Mouse (Mus musculus): Measurements from ENCODE around the gene Thap11.
"Not testable (repeated sequence)": the region's sequence is repeated elsewhere in the genome, so short reads cannot be mapped to it uniquely, and the experiment has no call there.

The Thap11 gene

DNA sequence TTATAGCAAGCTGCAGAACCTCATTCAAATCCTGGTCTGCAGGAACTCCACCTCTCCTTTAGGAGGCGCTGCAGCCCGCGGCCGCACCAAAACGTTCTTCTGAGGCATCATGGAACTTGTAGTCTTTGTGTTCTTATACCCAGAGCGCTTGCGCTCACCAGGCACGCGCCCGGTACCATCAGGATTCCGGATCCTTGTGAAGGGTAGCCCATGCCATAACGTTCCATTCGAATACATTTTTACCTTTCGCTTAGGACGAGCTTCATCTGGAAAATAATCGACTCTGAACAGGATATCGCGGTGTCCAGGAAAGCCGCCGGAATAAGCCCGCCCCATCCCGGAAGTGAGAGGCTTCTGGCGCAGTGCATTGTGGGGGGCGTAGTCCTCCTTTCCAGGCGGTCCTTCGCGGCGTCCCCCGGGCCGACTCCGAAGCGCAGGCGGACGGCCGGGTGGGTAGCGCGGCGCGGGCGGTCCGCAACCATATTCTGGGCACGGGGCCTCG, at the start of gene Thap11:
Gene Thap11 (plus strand): TSS at position 418 of the 502 bp plus-strand sequence.
- peak; percentile 97 for DNase-seq (ENCODE audit: low read depth)

DNA sequence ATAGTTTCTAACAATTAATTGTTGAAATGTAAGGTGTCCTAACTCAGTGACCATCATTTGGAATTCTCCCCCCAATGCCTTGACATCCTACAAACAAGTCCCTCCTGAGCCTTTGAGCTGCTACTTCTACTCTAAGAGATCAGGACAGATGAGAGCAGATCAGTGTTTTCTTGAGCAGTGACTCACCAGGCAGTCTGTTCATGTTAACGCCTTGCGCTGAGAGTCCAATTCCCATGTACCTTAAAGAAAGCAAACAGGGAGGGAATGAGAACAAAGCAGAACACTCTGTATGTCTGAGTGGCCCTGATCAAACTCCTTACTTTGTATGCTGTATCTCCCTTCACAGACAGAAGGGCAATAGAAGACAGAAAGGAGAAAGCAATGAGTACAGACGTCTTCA, 49.6 kb upstream of the Thap11 start:
- DNase-seq (ENCODE audit: low read depth): no peak

DNA sequence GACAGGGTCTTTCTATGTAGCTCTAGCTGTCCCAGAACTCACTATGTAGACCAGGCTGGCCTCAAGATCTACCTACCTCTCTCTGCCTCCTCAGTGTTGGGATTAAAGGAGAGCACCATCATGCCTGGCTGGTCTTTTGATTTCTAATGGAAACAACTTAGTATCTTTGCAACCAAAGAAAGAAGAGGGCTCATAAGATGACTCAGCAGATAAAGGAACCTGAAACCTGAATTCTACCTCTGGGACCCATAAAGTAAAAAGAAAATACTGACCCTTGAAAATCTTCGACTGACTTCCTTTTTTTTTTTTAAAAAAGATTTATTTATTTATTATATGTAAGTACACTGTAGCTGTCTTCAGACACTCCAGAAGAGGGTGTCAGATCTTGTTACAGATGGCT, 49.0 kb upstream of the Thap11 start:
- DNase-seq (ENCODE audit: low read depth): no peak

DNA sequence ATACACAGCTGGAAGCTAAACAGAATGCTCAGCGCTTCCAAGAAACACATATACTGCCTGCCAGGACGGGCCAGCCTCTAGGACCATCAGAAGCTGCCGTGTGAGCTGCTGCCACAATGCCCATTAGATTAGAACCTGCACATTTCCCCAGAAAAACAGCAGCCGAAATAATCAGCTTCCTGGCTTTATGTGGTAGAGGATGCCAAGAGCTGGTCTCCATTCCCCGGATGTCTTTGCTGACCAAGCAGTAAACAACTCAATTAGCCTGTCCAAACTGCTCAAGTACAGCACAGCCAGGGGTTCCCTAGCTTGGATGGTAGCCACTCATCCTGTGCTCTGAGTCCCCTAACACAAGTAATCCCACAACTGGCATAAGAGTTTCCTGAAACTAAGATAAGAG, 47.2 kb upstream of the Thap11 start:
- DNase-seq (ENCODE audit: low read depth): no peak

DNA sequence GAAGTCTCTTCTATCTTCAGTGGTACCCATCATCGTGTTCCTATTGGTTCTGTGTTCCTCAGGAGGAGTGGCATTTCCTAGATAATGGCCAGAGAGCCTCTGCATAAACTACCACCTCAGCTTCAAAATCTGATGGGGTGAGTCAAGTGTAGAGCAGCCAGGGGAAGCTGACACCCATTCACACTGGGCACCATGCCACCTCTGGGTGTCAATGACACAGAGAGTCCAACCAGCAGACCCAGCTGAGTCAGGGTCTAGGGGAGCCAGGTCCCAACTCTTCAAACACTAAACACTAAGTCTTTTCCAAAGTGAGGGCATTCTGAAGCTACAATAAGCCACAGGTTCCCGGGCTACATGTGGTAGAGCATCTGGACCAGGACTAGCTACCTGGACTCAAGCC, 46.5 kb upstream of the Thap11 start:
- DNase-seq (ENCODE audit: low read depth): no peak

DNA sequence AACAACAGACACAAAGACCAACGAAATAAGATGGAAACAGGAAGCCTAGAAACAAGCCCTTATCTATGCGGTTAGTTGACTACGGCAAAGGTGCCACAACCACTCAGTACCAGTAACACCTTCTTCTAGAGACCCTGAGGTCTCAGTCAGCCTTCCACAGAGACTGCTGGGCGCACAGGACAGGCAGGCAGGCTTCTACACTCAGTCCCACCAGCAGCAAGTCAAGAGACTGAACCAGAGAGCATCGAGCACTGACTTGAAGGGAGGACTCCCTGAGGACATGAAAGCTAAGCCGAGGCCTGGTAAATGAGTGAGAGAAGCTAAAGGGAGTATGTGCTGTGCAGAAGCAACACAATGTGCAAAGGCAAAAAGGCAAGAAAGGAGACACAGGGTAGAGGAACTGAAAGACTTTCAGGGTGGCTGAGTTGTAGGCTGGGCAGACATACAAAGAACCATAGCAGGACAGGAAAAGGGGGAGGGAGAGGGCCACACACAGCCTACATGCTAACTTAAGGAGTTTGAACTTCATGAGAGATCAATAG, 44.6 kb upstream of the Thap11 start:
- DNase-seq (ENCODE audit: low read depth): peak; percentile 76

DNA sequence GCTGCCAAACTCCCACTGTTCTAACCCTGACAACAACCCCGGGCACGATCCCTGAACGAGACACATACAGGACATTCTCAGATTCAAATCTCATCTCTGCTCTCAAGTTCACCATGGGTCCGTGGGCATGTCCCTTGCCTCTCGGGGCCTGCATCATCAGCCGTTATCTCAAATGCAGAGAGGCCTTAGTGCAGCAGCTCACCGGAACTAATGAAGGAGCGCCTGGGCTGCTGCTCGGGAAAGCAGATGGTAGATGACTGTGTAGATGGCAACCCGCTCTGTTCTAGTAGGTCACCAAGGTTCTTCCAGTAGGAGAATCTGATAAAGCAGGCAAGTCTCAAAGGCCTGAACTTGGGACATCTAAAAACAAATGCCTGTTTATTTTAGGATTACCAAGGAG, 43.9 kb upstream of the Thap11 start:
- peak; percentile 35 for DNase-seq (ENCODE audit: low read depth)

DNA sequence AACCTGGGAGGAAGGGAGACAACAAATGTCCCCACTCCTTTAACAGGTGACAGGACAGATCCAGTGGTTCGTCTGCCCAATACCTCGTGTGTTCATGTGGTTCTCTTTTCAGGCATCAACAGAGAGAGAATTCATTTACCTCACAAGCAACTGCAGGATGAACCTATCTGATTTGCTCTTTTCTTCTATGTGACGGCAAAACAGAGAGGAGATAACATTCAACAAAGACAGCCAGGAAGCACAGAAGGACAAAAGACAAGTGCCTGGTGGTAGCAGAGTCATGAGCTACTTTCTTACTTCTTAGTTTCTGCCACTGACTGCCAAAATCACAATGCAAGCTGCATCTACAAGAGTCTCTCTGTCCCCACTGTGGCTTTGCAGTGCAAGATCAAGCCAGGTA, 43.4 kb upstream of the Thap11 start:
- DNase-seq (ENCODE audit: low read depth): no peak

DNA sequence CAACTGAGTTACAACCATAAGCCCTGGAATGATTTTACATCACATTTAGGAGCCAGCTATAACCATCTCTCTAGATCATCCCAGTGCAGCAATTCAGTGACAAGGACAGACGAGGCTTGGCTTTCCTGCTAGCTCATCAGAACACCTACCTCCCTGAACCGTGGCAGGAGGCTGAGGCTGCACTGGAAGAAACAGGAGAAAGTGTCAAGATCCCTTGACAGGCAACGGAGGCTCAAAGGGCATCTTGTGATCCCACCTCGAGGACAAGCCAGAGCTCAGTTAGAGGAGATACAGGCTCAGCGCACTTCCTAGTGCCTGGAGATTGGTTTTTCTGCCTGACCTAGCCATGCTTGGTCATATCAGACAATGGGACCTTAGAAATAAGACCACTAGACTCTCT, 42.4 kb upstream of the Thap11 start:
- DNase-seq (ENCODE audit: low read depth): no peak

DNA sequence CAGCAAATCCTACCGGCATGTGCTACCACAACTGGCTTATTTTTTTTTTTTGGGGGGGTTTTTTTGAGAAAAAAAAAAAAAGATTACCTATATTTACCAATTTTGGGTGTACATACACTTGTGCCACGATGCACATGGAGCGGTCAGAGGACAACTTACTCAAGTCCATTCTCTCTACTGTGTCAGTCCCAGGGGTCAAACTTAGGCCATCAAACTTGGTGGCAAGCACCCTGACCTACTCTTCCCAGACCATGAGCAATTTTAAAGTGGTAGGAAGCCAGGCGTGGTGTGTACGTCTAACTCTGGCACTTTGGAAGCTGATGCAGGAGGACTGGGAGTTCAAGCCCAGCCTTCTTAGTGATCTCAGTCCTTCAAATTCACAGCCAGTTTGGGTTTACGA, 41.7 kb upstream of the Thap11 start:
- no peak for DNase-seq (ENCODE audit: low read depth)

DNA sequence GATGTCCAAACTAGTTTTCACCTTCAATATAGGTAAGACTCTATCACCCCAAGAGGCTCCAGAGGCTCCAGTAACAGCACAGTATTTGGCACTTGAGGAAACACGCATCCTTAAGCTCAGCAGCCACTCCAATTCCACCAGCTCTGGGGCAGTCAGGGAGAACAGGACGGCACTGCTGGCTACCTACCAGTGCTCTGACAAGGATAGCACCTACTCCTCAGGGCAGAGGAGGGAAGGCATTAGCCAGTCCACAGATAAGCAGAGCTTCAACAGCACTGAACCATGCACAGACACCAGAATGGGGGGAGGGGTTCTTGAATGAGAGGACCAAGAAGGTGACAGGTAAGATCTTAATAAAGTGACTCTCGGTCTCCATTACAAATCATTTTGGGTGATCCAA, 35.3 kb upstream of the Thap11 start:
- DNase-seq (ENCODE audit: low read depth): no peak

DNA sequence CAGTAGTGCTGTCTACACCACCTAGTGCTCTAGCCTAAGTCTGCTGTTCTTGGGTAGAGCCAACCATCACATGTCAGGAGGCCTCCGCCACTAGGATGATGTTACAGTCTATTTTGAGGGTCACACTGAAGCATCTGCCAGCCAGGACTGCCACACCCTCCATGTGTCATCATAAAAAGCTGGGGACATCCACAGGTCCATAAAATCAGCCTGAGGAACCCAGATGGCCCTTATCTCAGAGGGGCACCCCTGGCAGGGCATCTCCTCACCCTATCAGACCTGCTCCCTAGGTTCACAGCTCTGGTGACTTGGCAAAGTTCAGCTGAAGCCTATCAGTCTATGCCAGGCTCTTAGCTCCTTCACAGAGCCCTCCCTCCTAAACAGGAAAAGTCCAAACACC, 34.0 kb upstream of the Thap11 start:
- no peak for DNase-seq (ENCODE audit: low read depth)

DNA sequence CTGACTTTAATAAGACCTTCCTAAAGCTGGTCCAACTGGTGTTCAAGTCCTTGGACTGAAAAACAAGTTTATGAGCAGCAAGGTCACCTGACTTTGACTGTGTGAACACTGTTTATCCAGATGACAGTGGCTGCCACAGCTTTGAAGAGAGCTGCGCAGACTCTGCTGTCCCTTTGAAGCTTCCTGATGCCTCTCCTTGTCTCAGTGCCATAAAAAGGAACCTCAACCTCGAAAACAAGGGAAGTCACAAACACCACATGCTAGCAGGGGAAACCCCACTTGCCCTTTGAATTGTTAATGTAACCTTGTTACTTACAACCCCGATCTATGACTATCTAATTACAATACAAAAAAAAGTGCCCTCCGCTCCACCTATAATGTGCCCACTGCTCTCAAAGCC, 29.4 kb upstream of the Thap11 start:
- peak; percentile 36 for DNase-seq (ENCODE audit: low read depth)

DNA sequence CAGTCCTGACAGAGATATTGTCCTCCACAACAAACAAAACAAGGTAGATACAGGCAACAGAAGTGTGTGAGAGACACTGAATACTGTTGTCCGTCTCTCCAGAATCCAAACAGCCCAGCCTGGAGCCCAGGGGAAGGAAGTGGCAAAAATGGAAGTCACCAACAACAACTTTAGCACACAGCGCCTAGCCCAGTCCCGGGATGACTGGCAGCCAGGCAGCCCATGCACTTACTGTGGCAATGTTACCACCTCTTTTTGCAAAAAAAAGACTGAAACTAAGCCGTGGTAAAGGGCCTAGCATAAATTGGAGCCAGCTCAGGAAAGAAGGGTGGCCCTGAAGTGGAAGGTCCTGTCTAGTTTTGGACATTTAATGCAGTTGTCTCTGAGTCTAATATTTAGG, 28.6 kb upstream of the Thap11 start:
- peak; percentile 50 for DNase-seq (ENCODE audit: low read depth)

DNA sequence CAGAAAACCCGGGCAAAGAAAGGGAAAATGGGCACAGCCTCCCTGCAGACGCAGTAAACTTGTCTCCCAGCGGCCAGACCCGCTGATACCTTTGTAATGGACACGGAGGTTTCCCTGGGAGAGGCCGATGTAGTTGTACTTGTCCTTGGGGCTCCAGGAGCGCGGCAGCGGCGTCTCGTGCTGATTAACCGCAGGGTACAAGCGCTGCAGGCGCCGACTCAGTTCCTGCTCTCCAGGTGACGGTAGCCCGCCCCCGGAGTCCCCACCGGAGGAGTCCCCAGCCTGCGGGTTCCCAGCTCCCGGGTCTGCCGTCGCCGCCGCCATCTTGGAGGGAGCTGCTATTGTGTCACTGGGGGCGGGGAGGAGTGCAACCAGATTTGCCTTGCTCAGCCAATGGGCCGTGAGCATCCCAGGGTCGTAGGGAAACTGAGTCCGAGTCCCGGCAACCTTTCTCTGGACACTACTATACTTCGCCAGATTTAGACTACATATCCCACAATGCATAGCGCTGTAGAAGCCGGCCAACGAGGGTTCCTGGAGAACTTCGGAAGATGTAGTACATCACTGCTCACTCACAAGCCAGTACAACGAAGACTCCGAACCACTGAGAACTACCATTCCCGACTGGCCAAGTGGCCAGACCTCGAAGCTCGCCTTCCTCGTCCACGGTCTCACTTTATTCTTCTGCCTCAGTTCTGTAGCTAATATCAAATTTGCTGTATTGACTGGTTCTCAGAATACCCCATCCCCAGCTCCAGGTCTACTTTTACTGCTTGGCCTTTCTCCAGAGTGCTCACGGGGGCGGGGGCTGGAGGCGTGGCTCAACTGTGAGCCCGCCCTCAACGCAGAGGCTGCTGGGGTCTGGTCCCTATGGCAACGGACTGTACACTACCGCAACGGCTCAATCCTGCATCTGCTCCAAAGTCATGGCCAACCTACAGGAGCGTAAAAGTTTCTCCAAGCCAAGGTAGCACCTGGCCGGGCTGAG, 27.8 kb upstream of the Thap11 start, which contains the start of the genes Ranbp10 and Tsnaxip1:
Gene Ranbp10 (minus strand): TSS at position 490 of the 988 bp plus-strand sequence.
Gene Tsnaxip1 (plus strand): TSS at position 871 of the 988 bp plus-strand sequence.
- peak; percentile 99 for DNase-seq (ENCODE audit: low read depth)

DNA sequence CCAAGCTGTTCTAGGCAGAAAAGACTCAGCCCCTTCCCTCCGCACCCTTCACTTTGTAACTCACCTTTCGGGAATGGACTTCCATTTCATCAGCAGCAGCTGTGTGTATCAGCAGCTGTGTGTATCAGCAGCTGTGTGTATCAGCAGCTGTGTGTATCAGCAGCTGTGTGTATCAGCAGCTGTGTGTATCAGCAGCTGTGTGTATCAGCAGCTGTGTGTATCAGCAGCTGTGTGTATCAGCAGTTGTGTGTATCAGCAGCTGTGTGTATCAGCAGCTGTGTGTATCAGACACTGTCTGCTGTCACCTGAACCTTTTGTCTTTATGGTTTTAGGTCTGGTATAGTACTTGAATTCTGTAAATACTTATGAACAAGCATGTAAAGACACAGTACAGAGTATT, 21.2 kb upstream of the Thap11 start:
- not testable (repeated sequence) for DNase-seq (ENCODE audit: low read depth)

DNA sequence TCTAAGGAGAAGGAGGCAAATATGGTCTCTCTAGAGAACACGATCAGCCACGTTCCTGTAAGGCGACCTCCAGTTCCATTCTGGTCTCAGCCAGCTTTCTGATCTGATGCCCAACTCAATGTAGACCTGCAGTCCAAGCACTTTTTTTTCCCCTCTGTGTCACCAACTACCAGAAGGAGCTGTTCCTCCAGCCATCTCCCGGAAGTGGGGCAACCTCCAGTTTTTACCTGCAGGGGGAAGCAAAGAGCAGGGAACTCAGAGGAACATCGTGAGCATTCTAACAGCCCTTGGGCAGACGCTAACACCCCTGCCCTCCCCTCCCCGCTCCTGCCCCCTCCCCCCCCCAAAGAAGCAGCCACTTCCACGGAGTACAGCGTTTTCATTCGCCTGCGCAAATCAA, 19.6 kb upstream of the Thap11 start:
- peak; percentile 94 for DNase-seq (ENCODE audit: low read depth)

DNA sequence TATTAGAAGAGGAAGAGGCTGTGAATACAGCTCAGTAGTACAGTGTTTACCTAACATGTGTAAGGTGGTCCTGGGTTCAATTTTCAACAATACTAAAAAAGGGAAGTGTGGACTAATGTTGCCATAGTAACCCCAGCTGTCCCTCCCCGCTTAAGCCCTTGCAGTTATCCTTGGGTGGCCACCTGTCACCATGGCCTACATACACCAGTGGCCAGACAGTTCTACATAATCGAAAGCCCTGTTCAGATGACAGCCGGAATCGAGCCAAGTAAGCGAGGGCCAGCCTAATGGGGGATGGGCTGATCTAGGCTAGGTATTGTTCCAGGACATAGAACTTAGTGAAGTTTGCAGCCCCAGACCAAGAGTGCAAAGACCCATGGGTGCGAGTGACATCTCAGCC, 17.9 kb upstream of the Thap11 start:
- no peak for DNase-seq (ENCODE audit: low read depth)

DNA sequence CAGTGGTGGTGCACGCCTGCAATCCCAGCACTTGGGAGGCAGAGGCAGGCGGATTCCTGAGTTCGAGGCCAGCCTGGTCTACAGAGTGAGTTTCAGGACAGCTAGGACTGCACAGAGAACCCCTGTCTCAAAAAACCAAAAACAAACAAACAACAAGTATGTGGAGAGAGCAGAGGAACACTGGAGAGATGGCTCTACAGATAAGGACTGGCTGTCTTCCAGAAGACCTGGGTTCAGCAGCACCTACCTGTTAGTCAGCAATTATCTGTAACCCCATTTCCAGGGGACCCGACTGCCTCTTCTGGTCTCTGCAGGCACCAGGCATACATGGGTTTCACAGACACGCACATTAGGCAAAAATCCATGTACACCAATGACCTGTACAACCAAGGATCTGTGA, 15.7 kb upstream of the Thap11 start:
- no peak for DNase-seq (ENCODE audit: low read depth)

DNA sequence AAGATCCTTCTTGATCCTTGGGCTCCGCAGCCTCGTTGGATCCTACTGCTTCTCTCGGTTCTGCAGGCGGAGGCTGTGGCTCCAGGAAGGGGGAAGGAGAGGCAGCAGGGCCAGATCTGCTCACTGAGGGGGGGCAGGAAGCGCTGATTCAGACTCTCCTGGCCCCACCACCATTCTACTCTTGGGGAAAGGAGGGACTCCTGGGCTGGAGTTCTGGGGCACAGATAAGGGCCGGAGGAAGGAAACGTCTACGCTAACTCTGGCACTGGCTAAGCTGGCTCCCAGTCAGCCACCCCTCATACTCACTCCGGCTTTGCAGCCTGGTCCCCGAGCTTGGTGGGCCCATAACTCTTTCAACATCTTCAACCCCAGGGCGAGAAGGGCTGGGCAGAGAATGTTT, 8.3 kb upstream of the Thap11 start:
- DNase-seq (ENCODE audit: low read depth): no peak

DNA sequence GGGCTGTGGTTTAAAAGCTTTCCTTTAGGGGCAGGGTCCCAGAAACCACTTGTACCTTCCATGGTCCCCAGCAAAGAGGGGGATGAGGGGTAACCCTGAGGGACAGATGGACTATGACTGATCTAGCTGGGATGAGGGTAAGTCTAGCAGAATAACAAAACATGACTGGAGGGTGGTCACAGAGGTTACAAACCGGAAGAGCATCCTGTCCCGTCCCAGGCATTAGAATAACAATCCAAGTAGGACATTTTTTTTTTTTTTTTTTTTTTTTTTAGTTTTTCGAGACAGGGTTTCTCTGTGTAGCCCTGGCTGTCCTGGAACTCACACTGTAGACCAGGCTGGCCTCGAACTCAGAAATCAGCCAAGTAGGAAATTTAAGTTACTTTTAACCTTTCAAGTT, 4.9 kb upstream of the Thap11 start:
- no peak for DNase-seq (ENCODE audit: low read depth)

DNA sequence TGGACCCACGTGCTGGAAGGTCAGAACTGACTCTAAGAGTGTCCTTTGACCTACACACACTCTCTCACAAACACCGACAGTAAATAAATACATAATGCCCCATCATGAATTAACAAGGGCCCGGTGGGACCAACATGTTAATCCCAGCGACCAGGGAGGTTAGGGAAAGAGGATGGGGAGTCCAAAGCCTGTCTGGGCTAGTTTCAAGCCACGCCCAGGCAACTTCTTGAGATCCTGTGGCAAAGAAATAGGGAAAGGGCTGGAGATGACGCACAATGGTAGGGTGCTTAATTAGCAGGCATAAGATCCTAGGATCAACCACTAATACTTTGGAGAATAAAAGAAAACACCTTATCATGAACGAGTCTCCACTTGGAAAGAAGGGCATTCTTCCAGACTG, 4.3 kb upstream of the Thap11 start:
- no peak for DNase-seq (ENCODE audit: low read depth)

DNA sequence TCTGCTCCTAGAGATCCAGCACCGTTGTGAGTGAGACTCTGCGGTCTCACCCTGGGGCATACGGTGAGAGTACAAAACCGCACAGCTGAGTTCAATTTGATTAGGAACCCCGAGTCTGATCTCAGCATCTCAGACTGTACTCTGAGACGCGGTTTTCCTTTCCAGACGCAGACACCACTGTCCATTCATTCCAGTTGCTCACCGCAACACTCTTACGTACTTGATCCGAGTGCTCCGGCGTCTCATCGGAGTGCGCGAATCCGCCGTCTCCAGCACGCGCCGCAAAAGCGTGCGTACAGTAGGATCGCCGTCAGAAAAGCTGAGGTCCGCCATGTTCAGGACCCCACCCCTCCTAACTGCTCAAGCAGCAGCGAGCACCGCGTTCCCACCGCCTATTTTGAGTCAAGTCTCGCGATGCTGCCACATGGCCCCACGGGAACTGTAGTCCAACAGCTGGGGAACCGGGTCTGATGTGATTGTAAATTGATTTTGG, 3.2 kb upstream of the Thap11 start:
- DNase-seq (ENCODE audit: low read depth): peak; percentile 94

Data from induced T-regulatory cell, adult 2 months (primary cell).